Mouse (Mus musculus): ENCODE results near the gene Zmiz1.

DNA sequence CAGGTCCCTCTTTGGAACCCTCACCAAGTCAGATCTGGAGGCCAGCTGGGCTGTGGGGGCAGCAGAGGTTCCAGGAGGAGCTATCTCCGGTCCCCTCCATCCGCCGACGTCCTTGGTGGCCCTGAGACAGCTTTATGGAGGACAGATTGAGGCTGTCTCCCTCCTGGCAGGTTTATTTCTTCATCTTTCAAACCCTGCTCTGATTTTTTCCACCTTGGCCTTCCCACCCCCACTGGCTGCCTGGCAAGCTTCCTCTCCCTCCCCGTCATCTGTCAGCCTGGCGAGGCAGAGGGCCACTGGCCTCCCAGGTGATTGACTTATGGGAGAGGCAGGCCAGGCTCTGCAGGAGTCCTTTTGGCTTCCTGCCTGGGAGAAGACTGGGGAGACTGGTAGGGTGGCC lies 89.7 kb downstream of the Zmiz1 start:
- no peak for TF ChIP-seq CTCF (IDR thresholded peaks at IDR 0.05; ENCODE audit: insufficient read depth, low read length)
- TF ChIP-seq POLR2A (IDR thresholded peaks at IDR 0.05; ENCODE audit: borderline replicate concordance, extremely low read depth, low read depth, low read length), result no peak
